Mouse (Mus musculus) cerebellum, adult 8-10 months (tissue): ENCODE measurements at regions not wholly inside any gene's neighbourhood (a gene's known extent, or its start where the extent isn't known, plus 50 kb on each side); places are given as distances from the start of the nearest gene placed in this dataset.
"Not testable (repeated sequence)": the region's sequence is repeated elsewhere in the genome, so short reads cannot be mapped to it uniquely, and the experiment has no call there.

Source experiments
- DNase-seq: peaks from one replicate; pipeline ENCODE4 v3.0.0; 2022

- no peak for DNase-seq
Measured at GRCm38 (mm10) chr17:7534386-7535059, 149.3 kb upstream of the Unc93a2 start.

GRCm38 (mm10) chr17:7533552-7533951, 148.3 kb upstream of the Unc93a2 start:
- no peak for DNase-seq

GRCm38 (mm10) chr17:7532618-7533017, 147.4 kb upstream of the Unc93a2 start:
- no peak for DNase-seq

- no peak for DNase-seq
Measured at GRCm38 (mm10) chr17:7529304-7529703, 144.0 kb upstream of the Unc93a2 start.

- DNase-seq = no peak
Measured at GRCm38 (mm10) chr17:7527681-7528080, 142.4 kb upstream of the Unc93a2 start.

- DNase-seq = not testable (repeated sequence)
Measured at GRCm38 (mm10) chr17:7524497-7524896, 139.2 kb upstream of the Unc93a2 start.

GRCm38 (mm10) chr17:7521127-7521526, 135.9 kb upstream of the Unc93a2 start:
- no peak for DNase-seq
